Mouse (Mus musculus): ENCODE data around the gene Slc25a4.

- TF ChIP-seq CTCF (IDR thresholded peaks at IDR 0.05; ENCODE audit: low read depth) (no peak), EP300 (IDR thresholded peaks at IDR 0.05; ENCODE audit: low read depth) (peak; percentile 69; the same call in 1 of the 2 replicates)
Measured at GRCm38 (mm10) chr8:46226622-46227021, 15.5 kb upstream of the Slc25a4 start.
